Mouse (Mus musculus): ENCODE measurements around the gene Ldb3. TPM values are rescaled to one million over a fixed set of nuclear protein-coding genes. Genes with fewer than 3 reads are reported as not detected.

The Ldb3 gene
- total RNA-seq, 2 experiments from 2014 or later, result 0.46 to 2.6 TPM

- no peak for DNase-seq (ENCODE audit: low spot score in 2 of 2)
Observed at GRCm38 (mm10) chr14:34562393-34562792, 26.1 kb downstream of the Ldb3 start.

- DNase-seq (ENCODE audit: low spot score in 2 of 2), result no peak
Observed at GRCm38 (mm10) chr14:34561647-34562046, 26.8 kb downstream of the Ldb3 start.

- DNase-seq (ENCODE audit: low spot score in 2 of 2), result no peak
Observed at GRCm38 (mm10) chr14:34558947-34559346, 29.5 kb downstream of the Ldb3 start.

GRCm38 (mm10) chr14:34555211-34555610 is 33.3 kb downstream of the Ldb3 start:
- no peak for DNase-seq (ENCODE audit: low spot score in 2 of 2)

GRCm38 (mm10) chr14:34554047-34554446 is 34.4 kb downstream of the Ldb3 start:
- no peak for DNase-seq (ENCODE audit: low spot score in 2 of 2)

- DNase-seq (ENCODE audit: low spot score in 2 of 2), result no peak
Observed at GRCm38 (mm10) chr14:34553470-34553869, 35.0 kb downstream of the Ldb3 start.

- no peak for DNase-seq (ENCODE audit: low spot score in 2 of 2)
Observed at GRCm38 (mm10) chr14:34552226-34552625, 36.3 kb downstream of the Ldb3 start.

- DNase-seq (ENCODE audit: low spot score in 2 of 2), result peak; percentile 78 to 82
Observed at GRCm38 (mm10) chr14:34549004-34549671, 39.3 kb downstream of the Ldb3 start.

- DNase-seq (ENCODE audit: low spot score in 2 of 2), result peak; percentile 41 to 56
Observed at GRCm38 (mm10) chr14:34548391-34549001, 40.0 kb downstream of the Ldb3 start.

- no peak for DNase-seq (ENCODE audit: low spot score in 2 of 2)
Observed at GRCm38 (mm10) chr14:34544545-34544944, 43.9 kb downstream of the Ldb3 start.

- DNase-seq (ENCODE audit: low spot score in 2 of 2), result no peak
Observed at GRCm38 (mm10) chr14:34544001-34544400, 44.5 kb downstream of the Ldb3 start.

GRCm38 (mm10) chr14:34543596-34543995 is 44.9 kb downstream of the Ldb3 start:
- DNase-seq (ENCODE audit: low spot score in 2 of 2), result no peak

GRCm38 (mm10) chr14:34541896-34542295 is 46.6 kb downstream of the Ldb3 start:
- DNase-seq (ENCODE audit: low spot score in 2 of 2), result no peak

GRCm38 (mm10) chr14:34540685-34541162 is 47.8 kb downstream of the Ldb3 start:
- no peak for DNase-seq (ENCODE audit: low spot score in 2 of 2)

- DNase-seq (ENCODE audit: low spot score in 2 of 2), result no peak
Observed at GRCm38 (mm10) chr14:34535883-34536282, 52.6 kb downstream of the Ldb3 start.

GRCm38 (mm10) chr14:34533537-34533936 is 54.9 kb downstream of the Ldb3 start:
- DNase-seq (ENCODE audit: low spot score in 2 of 2), result no peak

- DNase-seq (ENCODE audit: low spot score in 2 of 2), result no peak
Observed at GRCm38 (mm10) chr14:34532536-34532935, 55.9 kb downstream of the Ldb3 start.

GRCm38 (mm10) chr14:34528804-34529203 is 59.7 kb downstream of the Ldb3 start:
- DNase-seq (ENCODE audit: low spot score in 2 of 2), result no peak

GRCm38 (mm10) chr14:34522701-34523100 is 65.8 kb downstream of the Ldb3 start, which contains the start of gene 9230112D13Rik:
Gene 9230112D13Rik, minus strand, starts transcription at chr14:34522801.
- no peak for DNase-seq (ENCODE audit: low spot score in 2 of 2)

GRCm38 (mm10) chr14:34517959-34518544 is 70.4 kb downstream of the Ldb3 start:
- no peak for DNase-seq (ENCODE audit: low spot score in 2 of 2)

GRCm38 (mm10) chr14:34516960-34517577 is 71.4 kb downstream of the Ldb3 start:
- DNase-seq (ENCODE audit: low spot score in 2 of 2), result no peak

GRCm38 (mm10) chr14:34515860-34516259 is 72.6 kb downstream of the Ldb3 start:
- no peak for DNase-seq (ENCODE audit: low spot score in 2 of 2)

All from adrenal gland, adult 18-20 months (tissue).